12 mouse cellular contexts compared by ENCODE assay signal in the genomic region with DNA sequence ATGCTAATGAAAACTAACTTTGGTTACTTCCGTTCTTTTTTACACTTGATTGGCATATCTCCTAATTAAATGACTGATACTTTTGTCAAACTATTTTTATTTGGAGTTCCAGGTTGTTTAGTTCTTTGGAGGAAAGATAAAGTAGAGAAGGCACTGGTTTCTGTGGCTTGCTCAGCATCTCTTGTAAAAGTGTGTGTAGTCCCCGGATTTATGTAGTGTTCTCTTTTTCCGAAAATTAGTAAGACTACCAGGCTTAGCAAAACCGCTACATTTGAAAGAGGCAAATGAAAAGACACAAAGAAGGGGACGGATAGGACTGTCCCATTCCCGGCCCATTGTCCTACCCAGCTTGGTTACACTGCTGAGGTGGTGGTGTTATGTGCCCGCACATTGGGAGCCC. TPM values are rescaled to one million over a fixed set of nuclear protein-coding genes. Genes with fewer than 3 reads are reported as not detected.
DNase-seq lines count a peak whose midpoint lies in the region; ATAC-seq and TF ChIP-seq lines count a peak whose summit lies in the region.
"Had no signal": no experiment of that assay in that cellular context is flagged by ENCODE, and none has a peak within 500 bp of the region (broad histone marks: within the 10 kb centered on the region; RNA-seq: fewer than 3 reads in every experiment).

No protein-coding gene starts in this region.

- H3K4me2 ChIP-seq in forebrain, embryonic 15.5 days (replicated peaks) = no peak overlapping the region
- H3K4me2 ChIP-seq in limb, embryonic 12.5 days = peak overlapping the region; percentile 63
- H3K4me2 ChIP-seq in neural tube, embryonic 13.5 days = peak overlapping the region; percentile 57
- H3K4me2 ChIP-seq: lung, embryonic 15.5 days had no signal

- no peak for TF ChIP-seq POLR2A in cerebellum, adult 2 months (IDR thresholded peaks at IDR 0.05; ENCODE audit: borderline replicate concordance, insufficient read depth, low read length)

- DNase-seq in cerebellum, adult 2 months = peak in 1 of 2 experiments; percentile 12
- DNase-seq in cerebellum, adult 11 months = no peak
- DNase-seq in thymus, postnatal 36 days = no peak
- no peak for DNase-seq in liver
- DNase-seq: kidney, postnatal 25 days had no signal

- 26% methylated on average over 7 of the region's 7 CpGs for WGBS in cerebellum, adult 2 months
- 19% methylated on average over 7 of the region's 7 CpGs for WGBS in forebrain, embryonic 15.5 days
- 16% methylated on average over 7 of the region's 7 CpGs for WGBS in limb, embryonic 12.5 days
- 17% methylated on average over 7 of the region's 7 CpGs for WGBS in neural tube, embryonic 13.5 days

- ATAC-seq in forebrain, embryonic 15.5 days (replicated peaks) = no peak
- ATAC-seq in limb, embryonic 12.5 days (ENCODE audit: insufficient number of reproducible peaks, insufficient read depth, low FRiP score, low TSS enrichment, low read depth) = no peak
- ATAC-seq in neural tube, embryonic 13.5 days (ENCODE audit: low read depth) = no peak
- no peak for ATAC-seq in inflammation-experienced regulatory T-cells, adult 6 months

- H3K27ac ChIP-seq in cerebellum, adult 2 months (ENCODE audit: insufficient read depth, low read length) = no peak overlapping the region
- H3K27ac ChIP-seq in forebrain, embryonic 15.5 days (replicated peaks) = no peak overlapping the region
- 0 out of 2 replicates have a peak overlapping the region, but pooled peaks have one; percentile 29 for H3K27ac ChIP-seq in limb, embryonic 12.5 days
- H3K27ac ChIP-seq in neural tube, embryonic 13.5 days (replicated peaks) = peak overlapping the region; percentile 86
- H3K27ac ChIP-seq: lung, embryonic 15.5 days had no signal

- no peaks in the 10 kb centered on the region for H3K4me1 ChIP-seq in cerebellum, adult 2 months (ENCODE audit: control insufficient read depth, insufficient read depth, low read length)
- H3K4me1 ChIP-seq in forebrain, embryonic 15.5 days = peaks cover 19% of the 10 kb centered on the region
- H3K4me1 ChIP-seq in limb, embryonic 12.5 days (replicated peaks) = no peaks in the 10 kb centered on the region; the same call in 1 of the 2 replicates
- H3K4me1 ChIP-seq in neural tube, embryonic 13.5 days (replicated peaks) = no peaks in the 10 kb centered on the region

- H3K4me3 ChIP-seq in cerebellum, adult 2 months (replicated peaks; ENCODE audit: insufficient read depth, low read depth, low read length) = peak overlapping the region; percentile 72
- peak overlapping the region; percentile 45 for H3K4me3 ChIP-seq in forebrain, embryonic 15.5 days
- peak overlapping the region; percentile 47 for H3K4me3 ChIP-seq in limb, embryonic 12.5 days (replicated peaks)
- H3K4me3 ChIP-seq in neural tube, embryonic 13.5 days = peak overlapping the region; percentile 49
- H3K4me3 ChIP-seq: lung, embryonic 15.5 days had no signal

- H3K9ac ChIP-seq in forebrain, embryonic 15.5 days (replicated peaks) = 0 out of 2 replicates have a peak overlapping the region, but pooled peaks have one; percentile 48
- H3K9ac ChIP-seq in limb, embryonic 12.5 days (replicated peaks) = peak overlapping the region; percentile 54
- peak overlapping the region; percentile 73 for H3K9ac ChIP-seq in neural tube, embryonic 13.5 days
- H3K9ac ChIP-seq: lung, embryonic 15.5 days had no signal

- H3K36me3 ChIP-seq in forebrain, embryonic 15.5 days = no peaks in the 10 kb centered on the region
- H3K36me3 ChIP-seq in limb, embryonic 12.5 days = no peaks in the 10 kb centered on the region
- H3K36me3 ChIP-seq in neural tube, embryonic 13.5 days = no peaks in the 10 kb centered on the region
- H3K36me3 ChIP-seq: lung, embryonic 15.5 days had no signal

- H3K9me3 ChIP-seq in forebrain, embryonic 15.5 days = no peaks in the 10 kb centered on the region
- H3K9me3 ChIP-seq in limb, embryonic 12.5 days = no peaks in the 10 kb centered on the region
- no peaks in the 10 kb centered on the region for H3K9me3 ChIP-seq in neural tube, embryonic 13.5 days
- H3K9me3 ChIP-seq: lung, embryonic 15.5 days had no signal

- no peak for TF ChIP-seq CTCF in cerebellum, adult 2 months (IDR thresholded peaks at IDR 0.05; ENCODE audit: borderline replicate concordance, insufficient read depth, low read depth, low read length)

- no peaks in the 10 kb centered on the region; the same call in 1 of the 2 replicates for H3K27me3 ChIP-seq in cerebellum, adult 2 months (ENCODE audit: control insufficient read depth, insufficient read depth, low read length)
- peaks cover 7% of the 10 kb centered on the region for H3K27me3 ChIP-seq in forebrain, embryonic 15.5 days
- H3K27me3 ChIP-seq in limb, embryonic 12.5 days = peaks cover 57% of the 10 kb centered on the region
- H3K27me3 ChIP-seq in neural tube, embryonic 13.5 days = peaks cover 28% of the 10 kb centered on the region

RNA-seq across cellular contexts. Expression of gene Zic3, which starts 10.1 kb away (rescaled TPM):
- 7.4 and 7.7 TPM in 2 replicates for polyA plus RNA-seq in cerebellum, adult 2 months (2012; rRNA removed)
- 13.7 and 14.4 TPM in 2 replicates for polyA plus RNA-seq in forebrain, embryonic 15.5 days (2015; fragmentation: Nextera tagmentation; extraction: Ambion mirVana)
- 10.5 and 11.9 TPM in 2 replicates for polyA plus RNA-seq in limb, embryonic 12.5 days (2016; fragmentation: Nextera tagmentation; extraction: Ambion mirVana)
- polyA plus RNA-seq in neural tube, embryonic 13.5 days (2015; fragmentation: Nextera tagmentation; extraction: Ambion mirVana) = 14.9 and 16.3 TPM in 2 replicates
- polyA plus RNA-seq in inflammation-experienced regulatory T-cells, adult 6 months (2017; shearing (Covaris generic)) = not detected
- polyA plus RNA-seq: lung, embryonic 15.5 days; stomach, embryonic 14.5 days; urinary bladder, adult 2 months had no signal

Comparison
In these comparisons a context has a peak if more than half of its experiments do, and no peak if none do; other contexts are left out.
1. H3K27ac ChIP-seq: peak in limb, embryonic 12.5 days (single experiment) and neural tube, embryonic 13.5 days (single experiment); none in cerebellum, adult 2 months (single experiment) and forebrain, embryonic 15.5 days (single experiment).
2. Peak in every context shown above with its lines, with median percentiles within 50 percentile points of each other: H3K4me3 ChIP-seq and H3K9ac ChIP-seq.